Mouse (Mus musculus): ENCODE measurements around the gene Pole3.

DNA sequence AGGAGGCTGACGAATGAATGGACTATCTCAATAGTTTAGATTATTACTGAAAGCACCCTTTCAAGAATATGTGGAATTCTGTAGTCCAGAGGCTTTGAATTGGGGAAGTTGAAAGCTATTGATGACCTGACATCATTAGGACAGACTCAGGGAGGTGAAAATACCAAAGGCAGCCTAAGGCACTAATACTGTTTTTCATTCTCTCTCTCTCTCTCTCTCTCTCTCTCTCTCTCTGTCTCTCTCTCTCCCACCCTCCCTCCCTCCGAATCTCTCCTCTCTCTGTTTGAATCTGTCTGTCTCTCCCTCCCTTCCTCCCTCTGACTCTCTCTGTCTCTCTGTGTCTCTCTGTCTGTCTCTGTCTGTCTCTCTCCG is 36.7 kb upstream of the Pole3 start:
- TF ChIP-seq GATA1 (IDR thresholded peaks at IDR 0.05; ENCODE audit: borderline replicate concordance, low read length) (no peak), CTCF (IDR thresholded peaks at IDR 0.05; ENCODE audit: low read depth, low read length) (no peak), TAL1 (conservative IDR thresholded peaks at IDR 0.05; ENCODE audit: low read depth, low read length) (no peak), POLR2AphosphoS5 (IDR thresholded peaks at IDR 0.05; ENCODE audit: insufficient replicate concordance, low read depth, low read length) (no peak)
